Mouse (Mus musculus): Measurements from ENCODE around the gene Fads6. TPM values are rescaled to one million over a fixed set of nuclear protein-coding genes. Genes with fewer than 3 reads are reported as not detected.

The Fads6 gene
- polyA plus RNA-seq, 1 experiment from 2014 or later = 0.60 TPM

- WGBS = 85% methylated on average over 5 of the region's 5 CpGs
Measured at GRCm38 (mm10) chr11:115287386-115287785, 10.1 kb downstream of the Fads6 start.

GRCm38 (mm10) chr11:115286201-115286993, 11.1 kb downstream of the Fads6 start:
- Histone ChIP-seq H3K4me1 (no peaks in the 10 kb centered on the region; the same call in 1 of the 2 replicates), H3K27me3 (no peaks in the 10 kb centered on the region), H3K9me3 (replicated peaks) (no peaks in the 10 kb centered on the region), H3K27ac (replicated peaks) (no peak overlapping the region), H3K9ac (no peak overlapping the region), H3K36me3 (no peaks in the 10 kb centered on the region), H3K4me3 (replicated peaks) (no peak overlapping the region), H3K4me2 (replicated peaks) (no peak overlapping the region)
- no peak for ATAC-seq (ENCODE audit: insufficient number of reproducible peaks, low FRiP score, low TSS enrichment, low read depth)
- WGBS = 70% methylated on average over 19 of the region's 19 CpGs

More at GRCm38 (mm10) chr11:115287386-115287785, 10.1 kb downstream of the Fads6 start:
- ATAC-seq (ENCODE audit: insufficient number of reproducible peaks, low FRiP score, low TSS enrichment, low read depth) = no peak
- Histone ChIP-seq H3K27me3 (no peaks in the 10 kb centered on the region), H3K4me2 (replicated peaks) (no peak overlapping the region), H3K36me3 (no peaks in the 10 kb centered on the region), H3K9me3 (replicated peaks) (no peaks in the 10 kb centered on the region), H3K4me1 (no peaks in the 10 kb centered on the region; the same call in 1 of the 2 replicates), H3K9ac (no peak overlapping the region), H3K27ac (replicated peaks) (no peak overlapping the region), H3K4me3 (replicated peaks) (no peak overlapping the region)

DNA sequence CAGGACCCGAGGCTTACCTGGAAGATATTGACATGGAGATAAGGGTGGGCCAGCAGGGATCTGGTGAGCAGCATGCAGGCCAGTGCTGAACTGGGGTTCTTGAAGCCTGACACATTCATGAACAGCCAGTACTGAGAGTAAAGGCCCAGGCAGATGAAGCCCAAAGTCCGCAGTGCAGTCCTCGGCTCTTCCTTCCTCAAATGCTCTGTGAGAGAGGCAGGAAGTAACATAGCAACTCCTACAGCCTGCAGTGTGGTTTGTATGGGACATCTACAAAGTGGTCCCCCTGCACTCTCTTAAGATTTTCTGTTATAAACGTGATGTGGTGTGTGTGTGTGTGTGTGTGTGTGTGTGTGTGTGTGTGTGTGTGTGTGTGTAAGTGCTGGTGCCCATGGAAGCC, 12.2 kb downstream of the Fads6 start:
- H3K9me3 ChIP-seq (replicated peaks) = no peaks in the 10 kb centered on the region
- H3K27ac ChIP-seq (replicated peaks) = no peak overlapping the region
- no peaks in the 10 kb centered on the region for H3K4me1 ChIP-seq
- H3K4me2 ChIP-seq (replicated peaks) = no peak overlapping the region
- H3K36me3 ChIP-seq = no peaks in the 10 kb centered on the region
- H3K9ac ChIP-seq = no peak overlapping the region
- no peaks in the 10 kb centered on the region for H3K27me3 ChIP-seq
- no peak overlapping the region for H3K4me3 ChIP-seq (replicated peaks)
- 64% methylated on average over 4 of the region's 4 CpGs for WGBS
- ATAC-seq (ENCODE audit: insufficient number of reproducible peaks, low FRiP score, low TSS enrichment, low read depth) = no peak

GRCm38 (mm10) chr11:115283891-115284620, 13.4 kb downstream of the Fads6 start:
- H3K4me3 ChIP-seq (replicated peaks) = no peak overlapping the region
- ATAC-seq (ENCODE audit: insufficient number of reproducible peaks, low FRiP score, low TSS enrichment, low read depth) = no peak
- H3K27ac ChIP-seq (replicated peaks) = no peak overlapping the region
- no peaks in the 10 kb centered on the region for H3K27me3 ChIP-seq
- no peaks in the 10 kb centered on the region for H3K36me3 ChIP-seq
- no peaks in the 10 kb centered on the region for H3K4me1 ChIP-seq
- no peak overlapping the region for H3K9ac ChIP-seq
- 81% methylated on average over 12 of the region's 12 CpGs for WGBS
- no peak overlapping the region for H3K4me2 ChIP-seq (replicated peaks)
- H3K9me3 ChIP-seq (replicated peaks) = no peaks in the 10 kb centered on the region

- no peak for ATAC-seq (ENCODE audit: insufficient number of reproducible peaks, low FRiP score, low TSS enrichment, low read depth)
- no peak overlapping the region for H3K9ac ChIP-seq
- H3K27ac ChIP-seq (replicated peaks) = no peak overlapping the region
- no peaks in the 10 kb centered on the region for H3K36me3 ChIP-seq
- no peaks in the 10 kb centered on the region for H3K27me3 ChIP-seq
- 60% methylated on average over 9 of the region's 9 CpGs for WGBS
- no peak overlapping the region for H3K4me3 ChIP-seq (replicated peaks)
- no peaks in the 10 kb centered on the region for H3K4me1 ChIP-seq
- no peak overlapping the region for H3K4me2 ChIP-seq (replicated peaks)
- no peaks in the 10 kb centered on the region for H3K9me3 ChIP-seq (replicated peaks)
Measured at GRCm38 (mm10) chr11:115283486-115283765, 14.0 kb downstream of the Fads6 start.

DNA sequence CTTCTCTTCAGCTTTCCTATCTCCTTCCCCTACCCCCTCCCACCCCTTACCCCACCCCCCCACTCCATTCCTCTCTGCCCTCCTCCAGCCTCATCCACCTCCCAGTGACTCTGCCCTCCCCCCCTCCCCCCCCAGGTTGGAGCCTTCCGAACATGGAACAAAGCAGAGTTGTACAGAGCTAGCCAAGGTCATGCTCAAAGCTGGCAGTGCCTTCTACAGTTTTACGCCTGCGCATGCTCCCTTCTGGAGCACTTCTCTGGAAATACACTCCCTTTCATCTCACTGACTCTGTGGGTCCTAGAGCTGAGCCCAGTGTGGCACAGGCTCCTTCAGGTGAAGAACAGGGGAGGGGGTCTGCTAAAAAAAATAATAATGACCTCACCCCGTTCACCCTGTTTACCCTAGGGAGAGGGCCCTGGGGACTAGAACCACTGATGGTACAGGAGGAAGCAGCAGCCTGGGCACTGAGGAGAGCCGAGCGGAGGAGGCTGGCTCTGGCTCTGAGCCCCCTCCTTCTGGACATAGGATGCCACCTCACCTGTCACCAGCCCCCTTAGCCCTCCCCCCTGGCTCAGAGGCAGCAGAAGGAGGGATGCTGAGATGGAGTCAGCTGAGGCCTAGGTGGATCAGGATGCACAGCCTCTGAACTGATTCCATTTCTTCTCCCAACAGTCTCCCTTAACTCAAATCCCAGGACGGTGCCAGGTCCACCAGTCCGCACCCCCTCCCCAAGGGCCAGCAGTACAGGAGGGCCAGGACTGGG, 14.6 kb downstream of the Fads6 start:
- Histone ChIP-seq H3K4me1 (peaks cover 4% of the 10 kb centered on the region), H3K9me3 (replicated peaks) (no peaks in the 10 kb centered on the region), H3K4me3 (replicated peaks) (no peak overlapping the region), H3K9ac (no peak overlapping the region), H3K27ac (replicated peaks) (no peak overlapping the region), H3K4me2 (replicated peaks) (no peak overlapping the region), H3K36me3 (no peaks in the 10 kb centered on the region), H3K27me3 (no peaks in the 10 kb centered on the region)
- ATAC-seq (ENCODE audit: insufficient number of reproducible peaks, low FRiP score, low TSS enrichment, low read depth) = no peak
- WGBS = 81% methylated on average over 8 of the region's 8 CpGs

- Histone ChIP-seq H3K4me1 (peaks cover 7% of the 10 kb centered on the region), H3K4me3 (replicated peaks) (no peak overlapping the region), H3K9ac (no peak overlapping the region), H3K27ac (replicated peaks) (no peak overlapping the region), H3K36me3 (no peaks in the 10 kb centered on the region), H3K4me2 (replicated peaks) (no peak overlapping the region), H3K27me3 (no peaks in the 10 kb centered on the region), H3K9me3 (replicated peaks) (no peaks in the 10 kb centered on the region)
- ATAC-seq (ENCODE audit: insufficient number of reproducible peaks, low FRiP score, low TSS enrichment, low read depth) = no peak
- WGBS = 68% methylated on average over 8 of the region's 8 CpGs
Measured at GRCm38 (mm10) chr11:115282295-115282694, 15.2 kb downstream of the Fads6 start.

DNA sequence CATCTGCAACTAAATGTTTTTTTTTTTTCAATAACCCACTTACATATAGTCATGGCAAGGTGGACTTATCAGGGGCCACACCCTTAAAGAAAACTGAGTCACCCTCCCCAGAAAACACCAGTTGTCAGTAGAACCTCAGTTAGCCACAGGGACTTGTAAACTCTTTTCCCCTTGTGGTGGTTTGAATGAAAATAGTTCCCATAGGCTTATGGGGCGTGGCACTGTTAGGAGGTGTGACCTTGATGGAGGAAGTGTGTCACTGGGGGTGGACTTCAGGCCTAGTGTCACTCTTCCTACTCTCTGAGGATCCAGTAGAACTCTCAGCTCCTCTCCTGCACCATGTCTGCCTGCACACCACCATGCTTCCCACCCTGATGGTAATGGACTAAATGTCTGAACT, 17.7 kb downstream of the Fads6 start:
- Histone ChIP-seq H3K4me3 (replicated peaks) (no peak overlapping the region), H3K9me3 (replicated peaks) (no peaks in the 10 kb centered on the region), H3K36me3 (no peaks in the 10 kb centered on the region), H3K27me3 (no peaks in the 10 kb centered on the region), H3K4me1 (peaks cover 24% of the 10 kb centered on the region), H3K9ac (no peak overlapping the region), H3K4me2 (replicated peaks) (no peak overlapping the region), H3K27ac (replicated peaks) (no peak overlapping the region)
- ATAC-seq (ENCODE audit: insufficient number of reproducible peaks, low FRiP score, low TSS enrichment, low read depth) = no peak
- WGBS = 65% methylated on average over 1 of the region's 1 CpGs

DNA sequence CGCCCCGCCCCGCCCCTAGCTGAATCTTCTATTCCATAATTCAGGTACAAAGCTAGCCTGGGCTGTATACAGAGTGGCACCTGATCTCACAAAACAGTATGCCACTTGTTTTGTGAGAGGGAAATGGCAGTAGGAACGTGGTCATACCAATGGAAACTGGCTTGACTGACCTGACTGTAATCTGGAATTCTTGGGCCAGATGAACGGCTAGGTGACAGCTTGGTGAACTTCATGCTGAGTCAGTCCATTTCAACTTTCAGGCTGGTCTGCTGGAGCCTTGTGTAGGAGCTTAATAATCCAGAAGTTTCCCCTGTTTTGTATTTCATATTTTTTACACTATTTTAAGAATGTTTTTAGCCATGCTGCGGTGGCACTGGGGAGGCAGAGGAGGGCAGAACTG, 19.3 kb downstream of the Fads6 start:
- 65% methylated on average over 6 of the region's 6 CpGs for WGBS
- Histone ChIP-seq H3K4me2 (replicated peaks) (0 out of 2 replicates have a peak overlapping the region, but pooled peaks have one; percentile 76), H3K27me3 (no peaks in the 10 kb centered on the region), H3K36me3 (no peaks in the 10 kb centered on the region), H3K9ac (no peak overlapping the region), H3K9me3 (replicated peaks) (no peaks in the 10 kb centered on the region), H3K4me1 (peaks cover 26% of the 10 kb centered on the region), H3K4me3 (replicated peaks) (no peak overlapping the region), H3K27ac (replicated peaks) (no peak overlapping the region)
- no peak for ATAC-seq (ENCODE audit: insufficient number of reproducible peaks, low FRiP score, low TSS enrichment, low read depth)

DNA sequence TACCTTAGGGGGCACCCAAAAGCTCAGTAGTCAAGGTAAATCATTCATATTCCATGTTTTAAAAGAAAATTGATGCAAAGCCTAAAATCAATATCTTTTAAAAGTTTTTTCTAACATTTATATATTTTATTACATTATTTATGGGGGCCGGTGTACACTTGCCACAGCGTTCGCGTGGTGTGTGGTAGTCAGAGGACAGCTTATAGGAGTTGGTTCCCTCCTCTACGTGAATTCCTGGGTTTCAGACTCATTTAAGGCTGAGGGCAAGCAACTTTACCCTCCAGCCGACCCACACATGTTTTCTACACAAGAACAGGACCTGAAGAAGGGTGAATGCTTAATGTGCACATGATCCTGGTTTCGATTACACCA, 19.9 kb downstream of the Fads6 start:
- H3K9ac ChIP-seq = peak overlapping the region; percentile 37; the same call in 1 of the 2 replicates
- no peaks in the 10 kb centered on the region for H3K27me3 ChIP-seq
- no peaks in the 10 kb centered on the region for H3K9me3 ChIP-seq (replicated peaks)
- no peak for ATAC-seq (ENCODE audit: insufficient number of reproducible peaks, low FRiP score, low TSS enrichment, low read depth)
- H3K4me1 ChIP-seq = peaks cover 26% of the 10 kb centered on the region
- H3K27ac ChIP-seq (replicated peaks) = peak overlapping the region; percentile 90
- H3K4me3 ChIP-seq (replicated peaks) = peak overlapping the region; percentile 73
- peak overlapping the region; percentile 76 for H3K4me2 ChIP-seq (replicated peaks)
- 20% methylated on average over 7 of the region's 7 CpGs for WGBS
- no peaks in the 10 kb centered on the region for H3K36me3 ChIP-seq
